Mouse (Mus musculus) limb, embryonic 14.5 days (tissue): ENCODE measurements around the gene Gpr62. TPM values are rescaled to one million over a fixed set of nuclear protein-coding genes. Genes with fewer than 3 reads are reported as not detected.

ENCODE experiments used
- ATAC-seq: fragments of 200-750 bp; cut with Nextera tagmentation; 2 replicates; pipeline ENCODE4 v1.8.0; 2017; ENCODE audit warnings: low read depth, moderate number of reproducible peaks, moderate TSS enrichment; ENCODE audit not compliant: low FRiP score
- DNase-seq: peaks from one replicate; pipeline ENCODE4 v3.0.0-alpha.2; 2015; ENCODE audit warnings: low spot score
- H3K27ac ChIP-seq: fragments of 300-500 bp; sonication (generic); replicated peaks from 2 replicates; pipeline ENCODE4 v1.5.1; 2014; ENCODE audit warnings: low read depth, mild to moderate bottlenecking, low read length, moderate library complexity, mixed read lengths
- H3K27me3 ChIP-seq: fragments of 300-500 bp; sonication (generic); 2 replicates; pipeline ENCODE4 v1.6.1; 2014; ENCODE audit warnings: low read length, mixed read lengths; ENCODE audit not compliant: control insufficient read depth, insufficient read depth
- H3K36me3 ChIP-seq: fragments of 300-500 bp; sonication (generic); 2 replicates; pipeline ENCODE4 v1.6.1; 2014; ENCODE audit warnings: mild to moderate bottlenecking, low read length, moderate library complexity, mixed read lengths; ENCODE audit not compliant: control insufficient read depth, insufficient read depth
- H3K4me1 ChIP-seq: fragments of 300-500 bp; sonication (generic); 2 replicates; pipeline ENCODE4 v1.6.1; 2014; ENCODE audit warnings: antibody characterized with exemption, low read length, mixed read lengths; ENCODE audit not compliant: control insufficient read depth, insufficient read depth
- H3K4me2 ChIP-seq: fragments of 300-500 bp; sonication (generic); replicated peaks from 2 replicates; pipeline ENCODE4 v1.6.1; 2014; ENCODE audit warnings: low read depth, mild to moderate bottlenecking, low read length, moderate library complexity; ENCODE audit not compliant: severe bottlenecking
- H3K4me3 ChIP-seq: fragments of 300-500 bp; sonication (generic); replicated peaks from 2 replicates; pipeline ENCODE4 v1.5.1; 2014; ENCODE audit warnings: low read length
- H3K9ac ChIP-seq: fragments of 300-500 bp; sonication (generic); 2 replicates; pipeline ENCODE4 v1.6.1; 2014; ENCODE audit warnings: mild to moderate bottlenecking, low read depth, low read length, moderate library complexity; ENCODE audit not compliant: severe bottlenecking
- H3K9me3 ChIP-seq: fragments of 300-500 bp; sonication (generic); 2 replicates; pipeline ENCODE4 v1.6.1; 2016; ENCODE audit warnings: low read length; ENCODE audit not compliant: control insufficient read depth
- POLR2A ChIP-seq: fragments of 200-500 bp; IDR thresholded peaks from 2 replicates; pipeline ENCODE4 v1.8.0; 2012; ENCODE audit warnings: inconsistent platforms, mild to moderate bottlenecking, moderate library complexity, borderline replicate concordance; ENCODE audit not compliant: insufficient read depth, insufficient read length; ENCODE audit errors: extremely low read depth
- WGBS: fragments of 180-500 bp; shearing (Covaris S2); extraction: QIAGEN DNeasy Blood & Tissue Kit; methylation state at CpG from one replicate; pipeline ENCODE4 v1.1.7; 2014; 5-methylcytosine and 5-hydroxymethylcytosine counted together
- polyA plus RNA-seq, 2 experiments: library from polyadenylated mRNA; depleted of rRNA in 1 of 2; stranded (reverse) in 1 of 2; unstranded in 1 of 2; fragments of >200 nt; fragmentation: Nextera tagmentation in 1 of 2; extraction: Ambion mirVana in 1 of 2; gene quantifications; 2 replicates each; pipeline versions ENCODE4 v1.2.1 to v1.2.3; 2012 to 2014

Gene Gpr62
- polyA plus RNA-seq, 2 experiments = 0.47 to 0.58 TPM

GRCm38 (mm10) chr9:106477649-106478048 lies 11.9 kb upstream of the Gpr62 start:
- Histone ChIP-seq H3K36me3 (peaks cover 18% of the 10 kb centered on the region), H3K4me3 (peak overlapping the region; percentile 69), H3K27me3 (no peaks in the 10 kb centered on the region), H3K9ac (peak overlapping the region; percentile 65), H3K27ac (no peak overlapping the region), H3K9me3 (no peaks in the 10 kb centered on the region), H3K4me2 (peak overlapping the region; percentile 92), H3K4me1 (peaks cover 21% of the 10 kb centered on the region)
- 4% methylated on average over 16 of the region's 16 CpGs for WGBS
- TF ChIP-seq POLR2A = no peak
- DNase-seq = no peak
- ATAC-seq = no peak

DNA sequence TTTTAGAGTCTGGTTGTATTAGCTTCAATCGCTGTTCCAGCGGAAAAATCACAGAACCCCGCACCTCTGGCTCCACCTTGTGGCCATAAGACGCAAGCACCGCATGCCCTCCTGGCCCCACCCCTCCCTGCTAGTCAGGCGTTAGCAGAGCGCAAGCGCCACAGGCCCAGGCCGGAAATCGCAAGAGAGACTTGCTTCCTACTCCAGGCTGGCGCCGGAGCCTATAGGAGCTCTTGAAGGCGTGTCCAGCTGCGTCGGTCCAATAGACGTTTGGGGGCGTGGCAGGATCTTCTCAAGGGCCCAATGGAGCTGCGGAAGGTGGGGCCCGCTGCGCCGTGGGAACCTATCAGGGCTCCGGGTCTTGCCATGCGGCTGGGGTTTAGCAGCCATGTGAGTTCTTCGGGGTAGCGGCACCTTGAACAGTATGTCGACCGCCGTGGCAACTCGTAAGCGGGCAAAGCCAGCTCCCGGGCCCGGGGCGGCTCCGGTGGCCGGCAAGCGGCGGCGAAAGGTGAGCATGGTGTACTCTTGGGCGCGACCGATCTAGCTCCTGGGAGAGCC lies 11.3 kb upstream of the Gpr62 start, which contains the start of gene Parp3:
Parp3 (minus strand) TSS at position 26 of the 561 bp plus-strand sequence.
- Histone ChIP-seq H3K27me3 (no peaks in the 10 kb centered on the region), H3K4me3 (peak within 1 kb of the TSS; percentile 69), H3K9ac (peak within 1 kb of the TSS; percentile 65), H3K27ac (peak within 1 kb of the TSS; percentile 77), H3K4me1 (peaks cover 21% of the 10 kb centered on the region), H3K36me3 (peaks cover 13% of the 10 kb centered on the region), H3K4me2 (peak within 1 kb of the TSS; percentile 92), H3K9me3 (no peaks in the 10 kb centered on the region)
- ATAC-seq (peak; percentile 98), DNase-seq (peak; percentile 100)
- 0% methylated on average over 41 of the region's 41 CpGs for WGBS
- TF ChIP-seq POLR2A = 0 out of 2 replicates have a peak, but pooled peaks have one; percentile 34

- Histone ChIP-seq H3K27me3 (no peaks in the 10 kb centered on the region), H3K36me3 (peaks cover 8% of the 10 kb centered on the region), H3K4me1 (peaks cover 21% of the 10 kb centered on the region), H3K4me2 (peak overlapping the region; percentile 47), H3K27ac (peak overlapping the region; percentile 77), H3K9me3 (no peaks in the 10 kb centered on the region), H3K9ac (peak overlapping the region; percentile 4), H3K4me3 (peak overlapping the region; percentile 21)
- ATAC-seq = peak; percentile 44
- 26% methylated on average over 16 of the region's 16 CpGs for WGBS
- TF ChIP-seq POLR2A = no peak
- peak; percentile 62 for DNase-seq
These were observed 10.5 kb upstream of the Gpr62 start for GRCm38 (mm10) chr9:106476002-106476923.

DNA sequence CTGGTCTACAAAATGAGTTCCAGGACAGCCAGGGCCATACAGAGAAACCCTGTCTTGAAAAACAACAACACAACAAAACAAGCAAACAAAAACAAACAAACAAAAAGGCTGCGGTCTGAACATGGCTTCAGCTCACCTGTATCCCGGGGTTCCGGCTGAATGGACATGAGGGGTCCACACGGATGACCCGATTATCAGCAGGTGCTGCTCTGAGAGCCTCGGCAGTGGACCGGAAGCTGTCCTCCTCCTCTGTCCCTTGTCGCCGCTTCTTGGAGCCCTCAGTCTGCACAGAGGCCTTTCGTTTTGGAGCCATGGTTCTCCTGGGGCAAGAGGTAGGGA lies 9.9 kb upstream of the Gpr62 start, which contains the start of gene Rrp9:
Rrp9 (plus strand) TSS at position 301 of the 339 bp plus-strand sequence.
- H3K9ac ChIP-seq = peak within 1 kb of the TSS; percentile 4
- WGBS = 90% methylated on average over 10 of the region's 10 CpGs
- DNase-seq (no peak), ATAC-seq (no peak)
- peaks cover 3% of the 10 kb centered on the region; the same call in 1 of the 2 replicates for H3K36me3 ChIP-seq
- no peak for TF ChIP-seq POLR2A
- peaks cover 21% of the 10 kb centered on the region for H3K4me1 ChIP-seq
- peak within 1 kb of the TSS; percentile 21 for H3K4me3 ChIP-seq
- peak within 1 kb of the TSS; percentile 47 for H3K4me2 ChIP-seq
- peak within 1 kb of the TSS; percentile 77 for H3K27ac ChIP-seq
- no peaks in the 10 kb centered on the region for H3K9me3 ChIP-seq
- H3K27me3 ChIP-seq = no peaks in the 10 kb centered on the region

DNA sequence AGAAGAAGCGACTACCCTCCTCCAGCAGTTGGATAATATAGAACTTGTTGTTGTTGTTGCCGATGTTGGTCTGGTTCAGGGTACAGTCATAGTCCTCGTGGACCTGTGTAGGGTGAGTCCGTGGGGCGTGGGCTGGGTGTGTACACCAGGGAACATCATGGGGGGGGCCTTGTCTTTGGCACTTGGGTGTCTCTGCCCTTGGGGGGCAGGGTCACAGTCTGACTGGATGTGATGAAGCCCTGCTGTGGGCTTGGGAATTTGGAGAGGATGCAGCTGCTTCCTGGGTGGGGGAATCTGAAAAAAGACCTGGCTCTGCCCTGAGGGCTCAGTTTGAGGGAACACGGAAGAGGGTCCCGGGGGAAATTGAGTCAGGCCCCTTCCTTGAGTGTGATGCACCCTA lies 9.3 kb upstream of the Gpr62 start:
- Histone ChIP-seq H3K36me3 (no peaks in the 10 kb centered on the region), H3K4me2 (no peak overlapping the region), H3K4me3 (no peak overlapping the region), H3K27ac (no peak overlapping the region), H3K9ac (no peak overlapping the region), H3K9me3 (no peaks in the 10 kb centered on the region), H3K27me3 (no peaks in the 10 kb centered on the region), H3K4me1 (peaks cover 21% of the 10 kb centered on the region)
- 75% methylated on average over 7 of the region's 7 CpGs for WGBS
- DNase-seq (no peak), ATAC-seq (no peak)
- no peak for TF ChIP-seq POLR2A
